Mouse (Mus musculus): ENCODE data around the gene Gm21060. TPM values are rescaled to one million over a fixed set of nuclear protein-coding genes. Genes with fewer than 3 reads are reported as not detected.
"Not testable (repeated sequence)": the region's sequence is repeated elsewhere in the genome, so short reads cannot be mapped to it uniquely, and the experiment has no call there.

The Gm21060 gene
- polyA plus RNA-seq (2016; fragmentation: Nextera tagmentation; extraction: Ambion mirVana): not detected in 2 replicates

- no peaks in the 10 kb centered on the region for H3K4me1 ChIP-seq
- no peak within 1 kb of the TSS for H3K4me3 ChIP-seq
- WGBS: 75% methylated on average over 2 of the region's 2 CpGs
- no peaks in the 10 kb centered on the region for H3K36me3 ChIP-seq
- H3K27me3 ChIP-seq (ENCODE audit: insufficient read depth, poor library complexity, severe bottlenecking): no peaks in the 10 kb centered on the region
- no peaks in the 10 kb centered on the region for H3K9me3 ChIP-seq
- DNase-seq (ENCODE audit: low spot score): no peak
- no peak within 1 kb of the TSS for H3K27ac ChIP-seq
These were observed at the start of gene Gm21060 for GRCm38 (mm10) chr19:61296969-61297368. TSS of gene Gm21060 (minus strand) at chr19:61297069.

GRCm38 (mm10) chr19:61320844-61321243 is 24.0 kb upstream of the Gm21060 start:
- not testable (repeated sequence) for H3K27ac ChIP-seq; H3K9me3 ChIP-seq; H3K4me3 ChIP-seq; H3K36me3 ChIP-seq; H3K4me1 ChIP-seq; DNase-seq (ENCODE audit: low spot score); H3K27me3 ChIP-seq (ENCODE audit: insufficient read depth, poor library complexity, severe bottlenecking)
- 83% methylated on average over 3 of the region's 3 CpGs for WGBS

- H3K9me3 ChIP-seq; DNase-seq (ENCODE audit: low spot score); H3K27me3 ChIP-seq (ENCODE audit: insufficient read depth, poor library complexity, severe bottlenecking); H3K36me3 ChIP-seq; H3K4me1 ChIP-seq; H3K27ac ChIP-seq; H3K4me3 ChIP-seq: not testable (repeated sequence)
- WGBS: 39% methylated on average over 11 of the region's 11 CpGs
These were observed 16.3 kb upstream of the Gm21060 start for GRCm38 (mm10) chr19:61313185-61313584.

GRCm38 (mm10) chr19:61312400-61312799 is 15.5 kb upstream of the Gm21060 start:
- not testable (repeated sequence) for H3K36me3 ChIP-seq; H3K9me3 ChIP-seq; DNase-seq (ENCODE audit: low spot score); H3K4me1 ChIP-seq; H3K27ac ChIP-seq; H3K27me3 ChIP-seq (ENCODE audit: insufficient read depth, poor library complexity, severe bottlenecking); H3K4me3 ChIP-seq
- 88% methylated on average over 10 of the region's 10 CpGs for WGBS

- not testable (repeated sequence) for H3K36me3 ChIP-seq; DNase-seq (ENCODE audit: low spot score); H3K4me1 ChIP-seq; H3K27ac ChIP-seq; H3K9me3 ChIP-seq; H3K27me3 ChIP-seq (ENCODE audit: insufficient read depth, poor library complexity, severe bottlenecking); H3K4me3 ChIP-seq
- 43% methylated on average over 1 of the region's 1 CpGs for WGBS
These were observed 11.2 kb upstream of the Gm21060 start for GRCm38 (mm10) chr19:61308083-61308482.

GRCm38 (mm10) chr19:61285033-61285432 is 11.8 kb downstream of the Gm21060 start:
- not testable (repeated sequence) for H3K27me3 ChIP-seq (ENCODE audit: insufficient read depth, poor library complexity, severe bottlenecking); H3K4me1 ChIP-seq; H3K9me3 ChIP-seq; H3K27ac ChIP-seq; H3K4me3 ChIP-seq; DNase-seq (ENCODE audit: low spot score); H3K36me3 ChIP-seq
- 79% methylated on average over 4 of the region's 4 CpGs for WGBS

GRCm38 (mm10) chr19:61283581-61283980 is 13.3 kb downstream of the Gm21060 start:
- no peaks in the 10 kb centered on the region for H3K36me3 ChIP-seq
- no peak for DNase-seq (ENCODE audit: low spot score)
- 54% methylated on average over 1 of the region's 1 CpGs for WGBS
- no peaks in the 10 kb centered on the region for H3K27me3 ChIP-seq (ENCODE audit: insufficient read depth, poor library complexity, severe bottlenecking)
- H3K4me1 ChIP-seq: no peaks in the 10 kb centered on the region
- H3K27ac ChIP-seq: no peak overlapping the region
- no peaks in the 10 kb centered on the region for H3K9me3 ChIP-seq
- no peak overlapping the region for H3K4me3 ChIP-seq

GRCm38 (mm10) chr19:61275446-61275845 is 21.4 kb downstream of the Gm21060 start:
- no peak for DNase-seq (ENCODE audit: low spot score)
- no peaks in the 10 kb centered on the region for H3K36me3 ChIP-seq
- H3K9me3 ChIP-seq: no peaks in the 10 kb centered on the region
- 87% methylated on average over 1 of the region's 1 CpGs for WGBS
- H3K27ac ChIP-seq: no peak overlapping the region
- H3K27me3 ChIP-seq (ENCODE audit: insufficient read depth, poor library complexity, severe bottlenecking): no peaks in the 10 kb centered on the region
- H3K4me1 ChIP-seq: no peaks in the 10 kb centered on the region
- H3K4me3 ChIP-seq: no peak overlapping the region

- H3K9me3 ChIP-seq; H3K4me3 ChIP-seq; H3K4me1 ChIP-seq; DNase-seq (ENCODE audit: low spot score); H3K27ac ChIP-seq; H3K27me3 ChIP-seq (ENCODE audit: insufficient read depth, poor library complexity, severe bottlenecking); H3K36me3 ChIP-seq: not testable (repeated sequence)
- WGBS: 28% methylated on average over 11 of the region's 11 CpGs
These were observed 27.7 kb downstream of the Gm21060 start for GRCm38 (mm10) chr19:61269141-61269540.

- Histone ChIP-seq H3K9me3 (no peaks in the 10 kb centered on the region), H3K4me1 (no peaks in the 10 kb centered on the region), H3K27ac (no peak overlapping the region), H3K36me3 (no peaks in the 10 kb centered on the region), H3K27me3 (ENCODE audit: insufficient read depth, poor library complexity, severe bottlenecking) (no peaks in the 10 kb centered on the region), H3K4me3 (no peak overlapping the region)
- 21% methylated on average over 7 of the region's 7 CpGs for WGBS
- DNase-seq (ENCODE audit: low spot score): no peak
These were observed 29.7 kb downstream of the Gm21060 start for GRCm38 (mm10) chr19:61267141-61267540.

- no peaks in the 10 kb centered on the region for H3K9me3 ChIP-seq
- no peak overlapping the region for H3K4me3 ChIP-seq
- H3K36me3 ChIP-seq: no peaks in the 10 kb centered on the region
- no peaks in the 10 kb centered on the region for H3K4me1 ChIP-seq
- DNase-seq (ENCODE audit: low spot score): peak; percentile 98
- no peak overlapping the region for H3K27ac ChIP-seq
- WGBS: 2% methylated on average over 26 of the region's 26 CpGs
- H3K27me3 ChIP-seq (ENCODE audit: insufficient read depth, poor library complexity, severe bottlenecking): no peaks in the 10 kb centered on the region
These were observed 30.2 kb downstream of the Gm21060 start for GRCm38 (mm10) chr19:61266651-61267050.

- Histone ChIP-seq H3K4me3 (no peak overlapping the region), H3K27me3 (ENCODE audit: insufficient read depth, poor library complexity, severe bottlenecking) (no peaks in the 10 kb centered on the region), H3K9me3 (no peaks in the 10 kb centered on the region), H3K27ac (no peak overlapping the region), H3K4me1 (no peaks in the 10 kb centered on the region), H3K36me3 (no peaks in the 10 kb centered on the region)
- WGBS: 2% methylated on average over 12 of the region's 12 CpGs
- DNase-seq (ENCODE audit: low spot score): peak; percentile 87
These were observed 30.6 kb downstream of the Gm21060 start for GRCm38 (mm10) chr19:61266246-61266615.

- no peaks in the 10 kb centered on the region for H3K36me3 ChIP-seq
- no peaks in the 10 kb centered on the region for H3K4me1 ChIP-seq
- H3K9me3 ChIP-seq: no peaks in the 10 kb centered on the region
- peak; percentile 92 for DNase-seq (ENCODE audit: low spot score)
- H3K27me3 ChIP-seq (ENCODE audit: insufficient read depth, poor library complexity, severe bottlenecking): no peaks in the 10 kb centered on the region
- H3K27ac ChIP-seq: no peak overlapping the region
- 21% methylated on average over 3 of the region's 3 CpGs for WGBS
- H3K4me3 ChIP-seq: 0 out of 2 replicates have a peak overlapping the region, but pooled peaks have one; percentile 12
These were observed 31.3 kb downstream of the Gm21060 start for GRCm38 (mm10) chr19:61265349-61266245.

GRCm38 (mm10) chr19:61264933-61265332 is 31.9 kb downstream of the Gm21060 start:
- no peak for DNase-seq (ENCODE audit: low spot score)

More at GRCm38 (mm10) chr19:61264933-61265332, 31.9 kb downstream of the Gm21060 start:
- Histone ChIP-seq H3K36me3 (no peaks in the 10 kb centered on the region), H3K9me3 (no peaks in the 10 kb centered on the region), H3K4me1 (no peaks in the 10 kb centered on the region), H3K27me3 (ENCODE audit: insufficient read depth, poor library complexity, severe bottlenecking) (no peaks in the 10 kb centered on the region), H3K4me3 (no peak overlapping the region), H3K27ac (no peak overlapping the region)
